Mouse (Mus musculus) ES-E14 (cell line): ENCODE measurements around the gene Unk.

ENCODE experiments used
- CHD2 ChIP-seq: IDR thresholded peaks from 2 replicates; pipeline ENCODE4 v1.6.1; 2014; ENCODE audit warnings: mild to moderate bottlenecking, low read depth, low read length, inconsistent platforms
- MAFK ChIP-seq: IDR thresholded peaks from 2 replicates; pipeline ENCODE4 v1.6.1; 2014; ENCODE audit warnings: mild to moderate bottlenecking, low read depth, low read length, inconsistent platforms; ENCODE audit not compliant: insufficient read depth
- ZC3H11A ChIP-seq: IDR thresholded peaks from 2 replicates; pipeline ENCODE4 v1.6.1; 2012; ENCODE audit warnings: low read depth, mild to moderate bottlenecking, inconsistent platforms, low read length, borderline replicate concordance
- ZNF384 ChIP-seq: IDR thresholded peaks from 2 replicates; pipeline ENCODE4 v1.6.1; 2012; ENCODE audit warnings: low read depth, low read length, inconsistent platforms

- TF ChIP-seq ZNF384 = no peak
- no peak for TF ChIP-seq CHD2
- TF ChIP-seq MAFK = no peak
- TF ChIP-seq ZC3H11A = no peak
Observed at GRCm38 (mm10) chr11:116037826-116038225, 7.7 kb downstream of the Unk start.
